Mouse (Mus musculus) liver, postnatal 0 days (tissue): ENCODE data around the gene Ess2. TPM values are rescaled to one million over a fixed set of nuclear protein-coding genes. Genes with fewer than 3 reads are reported as not detected.

Experiments
- ATAC-seq: fragments of 200-750 bp; cut with Nextera tagmentation; 2 replicates; pipeline ENCODE4 v1.8.0; 2017; ENCODE audit warnings: mild to moderate bottlenecking, moderate library complexity
- DNase-seq: peaks from one replicate; pipeline ENCODE4 v3.0.0-alpha.2; 2016
- H3K27ac ChIP-seq: fragments of 300-500 bp; sonication (generic); 2 replicates; pipeline ENCODE4 v1.5.1; 2014; ENCODE audit warnings: antibody characterized with exemption, moderate library complexity, mild to moderate bottlenecking, low read depth
- H3K27me3 ChIP-seq: fragments of 300-500 bp; sonication (generic); 2 replicates; pipeline ENCODE4 v1.6.1; 2014; ENCODE audit warnings: low read length, control low read depth, mixed read lengths; ENCODE audit not compliant: insufficient read depth
- H3K36me3 ChIP-seq: fragments of 300-500 bp; sonication (generic); replicated peaks from 2 replicates; pipeline ENCODE4 v1.6.1; 2014; ENCODE audit warnings: mild to moderate bottlenecking, control low read depth, low read length, moderate library complexity, mixed read lengths; ENCODE audit not compliant: insufficient read depth
- H3K4me1 ChIP-seq: fragments of 300-500 bp; sonication (generic); 2 replicates; pipeline ENCODE4 v1.6.1; 2014; ENCODE audit warnings: antibody characterized with exemption, mild to moderate bottlenecking, control low read depth; ENCODE audit not compliant: insufficient read depth
- H3K4me2 ChIP-seq: fragments of 300-500 bp; sonication (generic); 2 replicates; pipeline ENCODE4 v1.6.1; 2014; ENCODE audit warnings: low read depth, mild to moderate bottlenecking, low read length, moderate library complexity, mixed read lengths
- H3K4me3 ChIP-seq: fragments of 300-500 bp; sonication (generic); 2 replicates; pipeline ENCODE4 v1.5.1; 2014; ENCODE audit warnings: low read depth, low read length
- H3K9ac ChIP-seq: fragments of 300-500 bp; sonication (generic); replicated peaks from 2 replicates; pipeline ENCODE4 v1.6.1; 2014; ENCODE audit warnings: mild to moderate bottlenecking, moderate library complexity
- H3K9me3 ChIP-seq: fragments of 300-500 bp; sonication (generic); 2 replicates; pipeline ENCODE4 v1.6.1; 2016; ENCODE audit warnings: mild to moderate bottlenecking, control low read depth, low read length, mixed read lengths
- CTCF ChIP-seq: sonication (generic); IDR thresholded peaks from 2 replicates; pipeline ENCODE4 v1.5.1; 2016; ENCODE audit warnings: antibody characterized with exemption, low read depth
- EP300 ChIP-seq: IDR thresholded peaks from 2 replicates; pipeline ENCODE4 v1.6.1; 2016; ENCODE audit warnings: antibody characterized with exemption, low read depth, mild to moderate bottlenecking
- WGBS: fragments of 180-500 bp; shearing (Covaris S2); extraction: QIAGEN DNeasy Blood & Tissue Kit; methylation state at CpG from one replicate; pipeline ENCODE4 v1.1.7; 2014; ENCODE audit not compliant: insufficient replicate concordance; 5-methylcytosine and 5-hydroxymethylcytosine counted together
- polyA plus RNA-seq: library from polyadenylated mRNA; unstranded; fragments of >200 nt; fragmentation: Nextera tagmentation; extraction: Ambion mirVana; gene quantifications from 2 replicates; pipeline ENCODE4 v1.2.1, GENCODE M21; 2015

Gene Ess2
- polyA plus RNA-seq, 1 experiment from 2014 or later = 6.6 TPM

GRCm38 (mm10) chr16:17943466-17943865 is 32.3 kb upstream of the Ess2 start:
- TF ChIP-seq CTCF = no peak
- no peak for TF ChIP-seq EP300
- WGBS = 70% methylated on average over 8 of the region's 8 CpGs
- Histone ChIP-seq H3K36me3 (no peaks in the 10 kb centered on the region), H3K27ac (no peak overlapping the region), H3K9ac (no peak overlapping the region), H3K9me3 (no peaks in the 10 kb centered on the region), H3K4me1 (peaks cover 4% of the 10 kb centered on the region), H3K4me2 (no peak overlapping the region), H3K27me3 (no peaks in the 10 kb centered on the region), H3K4me3 (no peak overlapping the region)
- ATAC-seq (no peak), DNase-seq (no peak)

DNA sequence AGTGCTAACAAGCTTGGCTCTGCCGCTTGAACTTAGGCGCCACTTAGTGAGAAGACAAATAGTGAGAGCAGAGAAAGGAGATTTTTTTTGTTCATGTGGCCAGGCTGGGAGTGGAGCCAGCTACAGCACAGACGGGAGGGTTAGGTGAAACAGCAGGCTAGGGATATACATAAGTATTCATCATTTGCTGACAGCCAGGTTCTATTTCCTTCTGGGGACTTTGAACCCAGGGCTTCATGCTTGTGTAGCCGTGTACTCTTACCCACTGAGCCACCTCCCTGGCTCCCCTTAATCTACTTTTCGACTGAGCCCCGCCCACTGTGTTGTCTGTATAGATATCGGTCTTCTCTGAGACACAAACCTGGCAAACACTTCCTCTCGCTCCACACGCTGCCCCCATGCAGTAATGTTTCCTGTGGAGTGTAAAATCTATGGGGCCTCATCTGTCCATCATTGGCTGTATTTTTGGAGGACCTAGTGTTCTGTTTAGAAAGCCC is 28.2 kb upstream of the Ess2 start:
- Histone ChIP-seq H3K9ac (0 out of 2 replicates have a peak overlapping the region, but pooled peaks have one; percentile 8), H3K36me3 (no peaks in the 10 kb centered on the region), H3K4me1 (peaks cover 7% of the 10 kb centered on the region), H3K4me3 (no peak overlapping the region), H3K4me2 (peak overlapping the region; percentile 37), H3K27ac (peak overlapping the region; percentile 19; the same call in 1 of the 2 replicates), H3K9me3 (no peaks in the 10 kb centered on the region), H3K27me3 (no peaks in the 10 kb centered on the region)
- peak; percentile 83 for ATAC-seq
- peak; percentile 46 for DNase-seq
- TF ChIP-seq EP300 (no peak), CTCF (no peak)
- 20% methylated on average over 9 of the region's 9 CpGs for WGBS

- Histone ChIP-seq H3K27me3 (no peaks in the 10 kb centered on the region), H3K4me3 (no peak overlapping the region), H3K27ac (peak overlapping the region; percentile 19; the same call in 1 of the 2 replicates), H3K4me1 (peaks cover 8% of the 10 kb centered on the region), H3K9ac (0 out of 2 replicates have a peak overlapping the region, but pooled peaks have one; percentile 8), H3K4me2 (peak overlapping the region; percentile 37), H3K36me3 (no peaks in the 10 kb centered on the region), H3K9me3 (no peaks in the 10 kb centered on the region)
- 7% methylated on average over 7 of the region's 7 CpGs for whole genome bisulfite sequencing
- TF ChIP-seq EP300 = no peak
- peak; percentile 95 for TF ChIP-seq CTCF
- DNase-seq = peak; percentile 86
- peak; percentile 98 for ATAC-seq
Measured at GRCm38 (mm10) chr16:17938821-17939220, 27.7 kb upstream of the Ess2 start.

DNA sequence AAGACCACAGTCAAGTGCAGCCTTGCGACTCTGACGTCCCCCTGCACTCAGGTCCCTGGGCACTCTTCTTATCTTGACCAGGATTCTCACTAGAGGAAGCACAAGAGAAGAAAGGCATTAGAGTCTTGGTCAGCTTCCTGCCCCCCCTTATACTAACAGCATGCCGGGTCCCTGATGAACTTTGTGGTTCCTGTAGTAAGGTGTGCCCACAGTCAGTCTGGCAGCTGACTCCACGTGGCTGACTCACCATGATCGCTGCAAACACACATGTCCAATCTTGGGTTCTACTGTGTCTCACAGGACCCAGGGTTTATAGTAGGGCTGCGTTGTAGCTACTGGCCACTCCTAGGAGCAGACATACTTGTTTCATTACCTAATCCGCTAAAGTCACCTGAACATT is 27.0 kb upstream of the Ess2 start:
- H3K9me3 ChIP-seq = no peaks in the 10 kb centered on the region
- ATAC-seq = no peak
- WGBS = 41% methylated on average over 7 of the region's 7 CpGs

GRCm38 (mm10) chr16:17936776-17937175 is 25.6 kb upstream of the Ess2 start:
- no peaks in the 10 kb centered on the region for H3K36me3 ChIP-seq
- no peak for DNase-seq
- no peak overlapping the region for H3K4me2 ChIP-seq
- no peaks in the 10 kb centered on the region for H3K27me3 ChIP-seq
- H3K9ac ChIP-seq = no peak overlapping the region
- no peak overlapping the region for H3K4me3 ChIP-seq
- 72% methylated on average over 10 of the region's 10 CpGs for WGBS
- ATAC-seq = no peak
- no peak overlapping the region for H3K27ac ChIP-seq
- H3K9me3 ChIP-seq = no peaks in the 10 kb centered on the region
- TF ChIP-seq EP300 (no peak), CTCF (no peak)
- H3K4me1 ChIP-seq = peaks cover 8% of the 10 kb centered on the region

More for the DNA sequence above, 27.0 kb upstream of the Ess2 start:
- no peak for DNase-seq
- TF ChIP-seq CTCF (no peak), EP300 (no peak)
- Histone ChIP-seq H3K4me3 (no peak overlapping the region), H3K4me1 (peaks cover 8% of the 10 kb centered on the region), H3K36me3 (no peaks in the 10 kb centered on the region), H3K27me3 (no peaks in the 10 kb centered on the region), H3K27ac (no peak overlapping the region), H3K9ac (no peak overlapping the region), H3K4me2 (no peak overlapping the region)

GRCm38 (mm10) chr16:17934445-17934910 is 23.3 kb upstream of the Ess2 start:
- Histone ChIP-seq H3K27me3 (no peaks in the 10 kb centered on the region), H3K4me2 (no peak overlapping the region), H3K9me3 (no peaks in the 10 kb centered on the region), H3K27ac (no peak overlapping the region), H3K4me1 (peaks cover 8% of the 10 kb centered on the region), H3K36me3 (no peaks in the 10 kb centered on the region), H3K9ac (no peak overlapping the region), H3K4me3 (no peak overlapping the region)
- 38% methylated on average over 3 of the region's 3 CpGs for WGBS
- TF ChIP-seq CTCF = peak; percentile 30; the same call in 1 of the 2 replicates
- TF ChIP-seq EP300 = no peak
- ATAC-seq (no peak), DNase-seq (peak; percentile 12)
